Mouse (Mus musculus): ENCODE measurements around the gene Mymx. TPM values are rescaled to one million over a fixed set of nuclear protein-coding genes. Genes with fewer than 3 reads are reported as not detected.

Gene Mymx
- polyA plus RNA-seq, 1 experiment from 2014 or later, result 1.6 TPM

- WGBS, result 78% methylated on average over 23 of the region's 23 CpGs
- Histone ChIP-seq H3K27me3 (replicated peaks) (no peaks in the 10 kb centered on the region), H3K36me3 (0 out of 2 replicates have a peak, but pooled peaks cover 4% of the 10 kb centered on the region), H3K9ac (replicated peaks) (no peak overlapping the region), H3K27ac (replicated peaks) (peak overlapping the region; percentile 62), H3K4me1 (peaks cover 23% of the 10 kb centered on the region), H3K4me3 (replicated peaks) (no peak overlapping the region), H3K9me3 (replicated peaks) (no peaks in the 10 kb centered on the region), H3K4me2 (no peak overlapping the region)
- ATAC-seq (ENCODE audit: low FRiP score), result no peak
Measured at GRCm38 (mm10) chr17:45585725-45586448, 16.0 kb downstream of the Mymx start.

DNA sequence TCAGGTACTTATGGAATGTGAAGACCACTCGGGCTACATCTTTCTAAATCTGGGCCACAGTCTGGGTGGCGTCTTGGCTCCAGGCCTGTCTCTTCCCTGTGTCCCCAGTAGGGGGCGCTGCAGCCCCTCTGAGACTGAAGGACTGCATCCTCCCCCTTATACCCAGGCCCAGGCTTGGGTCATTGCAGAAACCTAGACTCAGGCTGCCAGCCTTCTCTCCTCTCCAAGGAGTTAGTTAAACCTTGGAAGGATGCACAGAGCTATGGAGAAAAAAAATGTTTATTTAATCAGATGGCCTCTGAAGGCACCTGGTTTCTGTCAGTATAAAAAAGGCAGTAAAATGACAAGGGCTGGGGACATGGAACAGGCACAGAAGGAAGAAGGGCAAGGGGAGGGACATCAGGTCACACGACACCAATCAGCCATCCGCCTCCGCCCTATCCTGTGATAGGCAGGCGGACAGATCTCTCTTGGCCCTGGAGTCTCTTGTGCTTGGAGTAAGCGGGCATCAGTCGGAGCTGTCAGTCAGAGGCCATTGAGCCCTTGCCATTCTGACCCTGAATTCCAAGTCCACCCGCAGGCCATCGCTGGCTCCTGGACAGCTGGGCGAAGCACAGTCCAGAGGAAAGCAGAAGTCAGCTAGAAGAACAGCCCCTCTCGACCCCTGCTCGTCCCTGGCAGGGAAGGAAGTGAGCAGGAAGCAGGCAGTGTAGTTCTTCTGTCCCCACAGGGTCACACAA, 16.8 kb downstream of the Mymx start:
- peak; percentile 35 for ATAC-seq (ENCODE audit: low FRiP score)
- Histone ChIP-seq H3K4me3 (replicated peaks) (no peak overlapping the region), H3K9ac (replicated peaks) (no peak overlapping the region), H3K4me1 (peaks cover 24% of the 10 kb centered on the region), H3K27me3 (replicated peaks) (no peaks in the 10 kb centered on the region), H3K9me3 (replicated peaks) (no peaks in the 10 kb centered on the region), H3K4me2 (no peak overlapping the region), H3K36me3 (0 out of 2 replicates have a peak, but pooled peaks cover 4% of the 10 kb centered on the region), H3K27ac (replicated peaks) (peak overlapping the region; percentile 62)
- WGBS, result 45% methylated on average over 14 of the region's 14 CpGs

DNA sequence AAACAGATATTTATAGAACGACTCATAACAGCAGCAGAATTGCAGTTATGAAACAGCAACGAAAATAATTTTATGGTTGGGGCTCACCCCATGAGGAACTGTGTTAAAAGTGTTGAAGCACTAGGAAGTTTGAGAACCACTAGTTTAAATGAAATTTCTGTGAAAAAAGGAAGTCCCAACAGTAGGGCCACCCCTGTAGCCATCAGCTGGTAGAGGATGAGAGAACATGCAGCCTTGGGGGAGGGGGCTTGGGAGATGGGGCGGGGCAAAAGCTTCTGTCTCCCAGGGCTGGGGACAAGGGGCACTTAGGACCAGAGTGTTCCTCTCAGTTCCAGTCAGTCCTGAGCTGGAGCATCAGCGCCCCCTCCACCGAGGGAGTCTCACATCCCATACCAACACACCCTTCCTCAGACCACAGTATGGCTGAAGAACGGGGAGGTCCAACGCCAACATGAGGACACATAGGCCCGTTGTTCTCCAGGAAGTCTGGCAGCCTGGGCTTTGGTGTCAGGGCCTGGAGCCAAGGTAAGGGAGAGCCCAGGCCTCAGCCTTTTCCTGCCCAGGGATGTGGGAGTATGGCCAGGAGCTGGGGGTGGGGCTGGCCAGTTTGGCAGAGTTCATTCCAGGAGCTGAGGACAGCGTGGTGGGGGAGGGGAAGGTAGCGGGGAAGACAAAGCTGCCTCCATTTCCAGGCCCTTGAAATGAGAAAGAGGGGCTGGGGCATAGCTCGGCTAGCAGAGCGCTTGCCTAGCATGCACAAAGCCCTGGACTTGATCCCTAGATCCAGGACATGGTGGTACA, 17.6 kb downstream of the Mymx start:
- no peak overlapping the region for H3K4me3 ChIP-seq (replicated peaks)
- H3K27me3 ChIP-seq (replicated peaks), result no peaks in the 10 kb centered on the region
- peak; percentile 61 for ATAC-seq (ENCODE audit: low FRiP score)
- H3K36me3 ChIP-seq, result 0 out of 2 replicates have a peak, but pooled peaks cover 4% of the 10 kb centered on the region
- H3K27ac ChIP-seq (replicated peaks), result peak overlapping the region; percentile 62
- H3K4me2 ChIP-seq, result no peak overlapping the region
- no peak overlapping the region for H3K9ac ChIP-seq (replicated peaks)
- H3K4me1 ChIP-seq, result peaks cover 24% of the 10 kb centered on the region
- 37% methylated on average over 12 of the region's 12 CpGs for WGBS
- no peaks in the 10 kb centered on the region for H3K9me3 ChIP-seq (replicated peaks)

- WGBS, result 77% methylated on average over 6 of the region's 6 CpGs
Measured at GRCm38 (mm10) chr17:45582715-45583355, 19.1 kb downstream of the Mymx start.

GRCm38 (mm10) chr17:45582188-45582587, 19.7 kb downstream of the Mymx start:
- no peak overlapping the region for H3K4me2 ChIP-seq
- no peaks in the 10 kb centered on the region for H3K9me3 ChIP-seq (replicated peaks)
- H3K9ac ChIP-seq (replicated peaks), result no peak overlapping the region
- 94% methylated on average over 6 of the region's 6 CpGs for WGBS
- 0 out of 2 replicates have a peak, but pooled peaks cover 4% of the 10 kb centered on the region for H3K36me3 ChIP-seq
- no peaks in the 10 kb centered on the region for H3K27me3 ChIP-seq (replicated peaks)
- peaks cover 24% of the 10 kb centered on the region for H3K4me1 ChIP-seq
- H3K27ac ChIP-seq (replicated peaks), result no peak overlapping the region
- ATAC-seq (ENCODE audit: low FRiP score), result no peak
- H3K4me3 ChIP-seq (replicated peaks), result no peak overlapping the region

More at GRCm38 (mm10) chr17:45582715-45583355, 19.1 kb downstream of the Mymx start:
- H3K36me3 ChIP-seq, result 0 out of 2 replicates have a peak, but pooled peaks cover 4% of the 10 kb centered on the region
- peaks cover 24% of the 10 kb centered on the region for H3K4me1 ChIP-seq
- no peak for ATAC-seq (ENCODE audit: low FRiP score)
- no peak overlapping the region for H3K4me3 ChIP-seq (replicated peaks)
- no peaks in the 10 kb centered on the region for H3K27me3 ChIP-seq (replicated peaks)
- no peak overlapping the region for H3K4me2 ChIP-seq
- H3K9ac ChIP-seq (replicated peaks), result no peak overlapping the region
- H3K9me3 ChIP-seq (replicated peaks), result no peaks in the 10 kb centered on the region
- H3K27ac ChIP-seq (replicated peaks), result no peak overlapping the region

- Histone ChIP-seq H3K4me3 (replicated peaks) (no peak overlapping the region), H3K9ac (replicated peaks) (no peak overlapping the region), H3K4me2 (no peak overlapping the region), H3K36me3 (0 out of 2 replicates have a peak, but pooled peaks cover 4% of the 10 kb centered on the region), H3K27me3 (replicated peaks) (no peaks in the 10 kb centered on the region), H3K27ac (replicated peaks) (no peak overlapping the region), H3K9me3 (replicated peaks) (no peaks in the 10 kb centered on the region), H3K4me1 (peaks cover 24% of the 10 kb centered on the region)
- 11% methylated on average over 2 of the region's 2 CpGs for WGBS
- ATAC-seq (ENCODE audit: low FRiP score), result peak; percentile 18; the same call in 1 of the 2 replicates
Measured at GRCm38 (mm10) chr17:45581567-45581983, 20.3 kb downstream of the Mymx start.

DNA sequence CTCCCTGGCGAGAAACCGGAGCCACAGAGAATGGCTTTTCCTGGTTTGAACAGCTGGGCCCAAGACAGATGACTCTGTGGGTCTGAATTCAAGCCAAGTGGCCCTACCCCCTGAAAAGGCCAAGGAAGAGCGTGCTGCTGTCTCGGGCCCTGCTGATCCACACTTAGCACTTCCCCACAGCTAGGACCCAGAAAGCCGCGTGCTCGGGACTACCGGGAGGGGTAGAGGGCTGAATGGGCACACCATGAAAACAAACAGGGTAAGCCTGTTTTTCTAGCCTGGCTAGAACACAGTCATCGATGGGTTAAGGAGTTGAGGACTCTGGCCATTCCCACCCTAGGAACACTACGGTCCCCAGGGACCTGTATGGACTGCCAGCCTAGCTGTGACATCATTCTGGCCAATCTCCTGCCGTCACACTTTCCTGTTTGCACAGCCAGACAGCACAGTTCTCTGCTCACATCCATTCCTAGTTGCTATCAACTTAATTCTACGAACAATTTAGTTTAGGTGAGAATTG, 20.9 kb downstream of the Mymx start:
- WGBS, result 51% methylated on average over 12 of the region's 12 CpGs
- H3K27ac ChIP-seq (replicated peaks), result no peak overlapping the region

GRCm38 (mm10) chr17:45579554-45579953, 22.3 kb downstream of the Mymx start:
- no peak overlapping the region for H3K4me3 ChIP-seq (replicated peaks)
- H3K27ac ChIP-seq (replicated peaks), result no peak overlapping the region
- H3K4me2 ChIP-seq, result no peak overlapping the region
- H3K27me3 ChIP-seq (replicated peaks), result no peaks in the 10 kb centered on the region
- no peaks in the 10 kb centered on the region for H3K36me3 ChIP-seq
- H3K9me3 ChIP-seq (replicated peaks), result no peaks in the 10 kb centered on the region
- peaks cover 26% of the 10 kb centered on the region for H3K4me1 ChIP-seq
- WGBS, result 93% methylated on average over 4 of the region's 4 CpGs
- H3K9ac ChIP-seq (replicated peaks), result no peak overlapping the region
- no peak for ATAC-seq (ENCODE audit: low FRiP score)

More for the DNA sequence above, 20.9 kb downstream of the Mymx start:
- Histone ChIP-seq H3K36me3 (no peaks in the 10 kb centered on the region), H3K4me3 (replicated peaks) (no peak overlapping the region), H3K9me3 (replicated peaks) (no peaks in the 10 kb centered on the region), H3K27me3 (replicated peaks) (no peaks in the 10 kb centered on the region), H3K4me1 (peaks cover 24% of the 10 kb centered on the region), H3K9ac (replicated peaks) (no peak overlapping the region), H3K4me2 (peak overlapping the region; percentile 9; the same call in 1 of the 2 replicates)
- ATAC-seq (ENCODE audit: low FRiP score), result no peak

- Histone ChIP-seq H3K27ac (replicated peaks) (no peak overlapping the region), H3K9me3 (replicated peaks) (no peaks in the 10 kb centered on the region), H3K4me1 (peaks cover 26% of the 10 kb centered on the region), H3K36me3 (no peaks in the 10 kb centered on the region), H3K9ac (replicated peaks) (no peak overlapping the region), H3K4me2 (no peak overlapping the region), H3K27me3 (replicated peaks) (no peaks in the 10 kb centered on the region), H3K4me3 (replicated peaks) (no peak overlapping the region)
- no peak for ATAC-seq (ENCODE audit: low FRiP score)
- WGBS, result 78% methylated on average over 7 of the region's 7 CpGs
Measured at GRCm38 (mm10) chr17:45578843-45579242, 23.1 kb downstream of the Mymx start.

GRCm38 (mm10) chr17:45578242-45578641, 23.7 kb downstream of the Mymx start:
- H3K4me2 ChIP-seq, result no peak overlapping the region
- 0 out of 2 replicates have a peak overlapping the region, but pooled peaks have one; percentile 4 for H3K9ac ChIP-seq (replicated peaks)
- no peaks in the 10 kb centered on the region for H3K36me3 ChIP-seq
- no peaks in the 10 kb centered on the region for H3K9me3 ChIP-seq (replicated peaks)
- no peak overlapping the region for H3K27ac ChIP-seq (replicated peaks)
- no peak overlapping the region for H3K4me3 ChIP-seq (replicated peaks)
- WGBS, result 67% methylated on average over 5 of the region's 5 CpGs
- peaks cover 26% of the 10 kb centered on the region for H3K4me1 ChIP-seq
- ATAC-seq (ENCODE audit: low FRiP score), result no peak
- H3K27me3 ChIP-seq (replicated peaks), result no peaks in the 10 kb centered on the region
